Mouse (Mus musculus): ENCODE measurements around the gene Abhd4. TPM values are rescaled to one million over a fixed set of nuclear protein-coding genes. Genes with fewer than 3 reads are reported as not detected.
"Not testable (repeated sequence)": the region's sequence is repeated elsewhere in the genome, so short reads cannot be mapped to it uniquely, and the experiment has no call there.

Abhd4 gene
- polyA plus RNA-seq, 1 experiment from 2014 or later = 53.5 TPM

DNA sequence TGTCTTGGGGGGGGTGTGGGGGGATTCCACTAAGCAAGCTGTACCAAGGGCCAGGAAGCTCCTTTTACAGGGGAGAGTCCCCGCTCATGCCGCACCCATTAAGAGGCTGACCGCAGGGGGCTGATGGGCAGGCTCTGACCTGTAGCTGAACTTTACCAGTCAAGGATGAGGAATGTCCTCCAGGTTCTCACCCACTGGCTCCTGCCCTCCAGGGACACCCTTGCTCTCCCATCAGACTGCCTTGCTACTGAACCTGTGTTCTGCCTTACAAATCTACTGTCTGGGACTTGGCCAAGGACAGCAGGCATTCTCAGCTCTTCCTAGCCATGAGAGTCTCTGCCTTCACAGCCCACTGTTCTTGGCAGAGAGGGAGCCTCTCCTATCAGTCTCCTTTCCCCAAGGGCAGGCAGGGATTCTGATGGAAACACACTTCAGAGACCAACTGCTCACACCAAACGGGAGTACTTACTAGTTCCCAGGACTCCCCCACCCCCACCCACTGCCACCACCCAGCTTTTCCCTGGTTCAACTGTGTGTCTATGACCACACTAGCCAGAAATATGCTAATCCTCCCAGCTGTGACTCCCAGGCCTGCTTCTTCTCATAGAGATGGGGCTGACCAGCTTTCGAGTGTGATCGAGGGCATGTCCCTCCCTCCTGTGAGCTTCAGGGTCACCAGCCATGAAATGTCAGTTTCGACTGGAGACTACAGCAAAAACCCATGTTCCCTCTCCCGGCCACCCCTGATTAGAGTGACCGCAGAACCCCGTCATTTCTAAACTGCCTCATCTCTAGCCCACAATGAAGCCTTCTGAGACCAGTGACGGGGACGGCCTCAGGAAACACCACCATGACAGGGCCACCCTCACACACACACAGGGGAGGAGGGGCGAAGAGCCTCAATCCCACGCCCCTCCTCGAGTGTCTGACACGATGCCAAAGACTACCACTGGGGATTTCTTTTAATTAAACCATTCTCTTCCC, 29.2 kb upstream of the Abhd4 start:
- Histone ChIP-seq H3K9ac (ENCODE audit: low read length) (no peak overlapping the region), H3K9me3 (ENCODE audit: control insufficient read depth, low read length) (no peaks in the 10 kb centered on the region), H3K27me3 (ENCODE audit: control insufficient read depth, insufficient read depth, low read length) (no peaks in the 10 kb centered on the region), H3K4me3 (ENCODE audit: low read depth, low read length) (no peak overlapping the region), H3K36me3 (ENCODE audit: control insufficient read depth, insufficient read depth, low read length) (no peaks in the 10 kb centered on the region), H3K4me2 (ENCODE audit: low read depth, low read length, severe bottlenecking) (no peak overlapping the region), H3K4me1 (replicated peaks; ENCODE audit: control insufficient read depth, insufficient read depth, low read length) (peaks cover 7% of the 10 kb centered on the region), H3K27ac (ENCODE audit: low read depth, low read length) (no peak overlapping the region)
- no peak for ATAC-seq (replicated peaks; ENCODE audit: low FRiP score)
- DNase-seq (ENCODE audit: low spot score) = no peak
- WGBS = 58% methylated on average over 16 of the region's 16 CpGs

DNA sequence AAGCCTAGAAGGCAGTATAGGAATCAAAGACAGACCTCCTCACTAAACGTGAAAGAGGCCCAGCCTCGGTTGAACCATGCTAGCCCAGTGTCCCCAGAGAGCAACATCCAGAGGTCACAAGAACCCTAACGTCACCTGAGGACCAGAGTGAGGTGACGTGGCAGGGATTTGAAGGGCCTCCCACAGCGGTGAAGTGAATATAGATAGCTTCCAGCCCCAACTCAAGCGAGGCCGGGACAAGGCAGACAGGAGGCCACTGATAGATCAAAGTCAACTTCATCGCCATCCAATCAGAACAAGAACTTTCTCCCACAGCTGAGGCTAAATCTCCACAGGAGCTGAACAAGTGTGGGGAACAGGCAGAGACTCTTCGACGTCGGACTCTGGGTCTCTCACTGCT, 28.3 kb upstream of the Abhd4 start:
- Histone ChIP-seq H3K9me3 (ENCODE audit: control insufficient read depth, low read length) (no peaks in the 10 kb centered on the region), H3K4me3 (ENCODE audit: low read depth, low read length) (no peak overlapping the region), H3K4me2 (ENCODE audit: low read depth, low read length, severe bottlenecking) (no peak overlapping the region), H3K9ac (ENCODE audit: low read length) (no peak overlapping the region), H3K27me3 (ENCODE audit: control insufficient read depth, insufficient read depth, low read length) (no peaks in the 10 kb centered on the region), H3K36me3 (ENCODE audit: control insufficient read depth, insufficient read depth, low read length) (no peaks in the 10 kb centered on the region), H3K27ac (ENCODE audit: low read depth, low read length) (no peak overlapping the region), H3K4me1 (replicated peaks; ENCODE audit: control insufficient read depth, insufficient read depth, low read length) (peaks cover 7% of the 10 kb centered on the region)
- DNase-seq (ENCODE audit: low spot score) = no peak
- ATAC-seq (replicated peaks; ENCODE audit: low FRiP score) = no peak
- 88% methylated on average over 11 of the region's 11 CpGs for WGBS

DNA sequence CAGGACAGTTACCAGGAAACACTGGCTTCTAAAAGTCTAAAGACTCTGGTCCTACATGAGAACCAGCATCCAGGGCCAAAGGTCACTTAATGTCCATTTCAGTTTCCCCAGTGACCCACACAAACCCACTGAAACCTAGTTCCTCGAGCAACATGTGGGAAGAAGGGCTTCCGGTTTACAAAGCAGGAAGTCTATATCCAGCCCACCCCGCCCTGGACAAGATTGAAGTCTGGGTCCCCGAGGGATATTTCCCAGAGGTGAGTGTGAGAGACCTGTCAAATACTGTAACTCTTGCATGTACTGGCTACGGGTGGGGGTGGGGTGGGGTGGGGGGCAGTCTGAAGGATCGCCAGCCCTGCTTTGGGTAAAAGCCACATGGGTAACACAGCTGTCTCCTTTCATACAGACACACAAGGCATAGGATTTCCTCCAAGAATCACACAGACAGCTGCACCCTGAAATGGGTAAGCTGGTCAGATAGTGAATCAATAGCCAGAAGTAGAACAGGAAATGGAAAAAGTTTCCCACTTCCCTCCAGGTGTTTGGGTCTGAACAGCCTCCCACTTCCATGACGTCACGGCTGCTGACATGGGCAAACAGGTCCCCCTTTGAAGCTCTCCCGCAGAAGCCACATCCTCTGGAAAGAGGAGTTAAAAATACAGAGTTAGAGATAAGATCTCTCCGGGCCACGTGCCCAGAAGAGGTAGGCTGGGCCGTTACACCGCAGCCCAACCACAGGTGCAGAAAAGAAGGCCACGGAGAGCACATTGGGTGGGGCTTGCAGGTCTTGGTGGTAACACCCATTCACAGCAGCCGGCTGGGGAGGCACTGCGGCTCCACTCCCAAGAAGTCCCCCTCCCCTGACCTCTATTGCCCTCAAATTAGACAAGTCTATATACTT, 26.8 kb upstream of the Abhd4 start:
- H3K4me2 ChIP-seq (ENCODE audit: low read depth, low read length, severe bottlenecking) = no peak overlapping the region
- no peak overlapping the region for H3K27ac ChIP-seq (ENCODE audit: low read depth, low read length)

DNA sequence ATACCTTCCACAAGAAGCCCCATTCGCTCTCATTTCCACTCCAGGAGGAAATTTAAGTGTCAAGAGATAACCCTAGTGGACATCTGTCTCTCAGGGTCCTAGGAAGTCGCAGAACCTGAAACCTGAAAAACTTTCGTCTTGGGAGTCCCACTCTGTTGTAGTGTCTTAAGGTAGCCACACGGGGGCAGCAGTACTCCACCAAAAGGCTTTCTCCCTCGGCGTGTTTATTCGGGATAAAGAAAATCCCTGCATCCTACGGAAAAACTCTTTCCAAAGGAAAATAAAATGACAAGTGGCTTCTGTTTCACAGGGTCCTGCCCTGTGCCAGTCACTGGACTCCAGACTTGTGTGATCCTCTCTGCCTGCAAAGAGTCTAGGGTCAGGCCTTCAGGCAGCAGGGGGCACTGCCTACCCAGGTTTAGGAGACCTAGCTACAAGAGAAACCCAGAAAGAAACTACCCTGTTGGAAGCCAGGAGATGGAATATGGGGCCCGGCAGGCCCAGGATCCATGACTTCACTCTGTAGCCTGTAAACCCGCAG, 26.0 kb upstream of the Abhd4 start:
- peak overlapping the region; percentile 28 for H3K4me3 ChIP-seq (ENCODE audit: low read depth, low read length)
- ATAC-seq (replicated peaks; ENCODE audit: low FRiP score) (peak; percentile 69), DNase-seq (ENCODE audit: low spot score) (peak; percentile 83)
- peaks cover 7% of the 10 kb centered on the region for H3K4me1 ChIP-seq (replicated peaks; ENCODE audit: control insufficient read depth, insufficient read depth, low read length)
- peak overlapping the region; percentile 60 for H3K4me2 ChIP-seq (ENCODE audit: low read depth, low read length, severe bottlenecking)
- H3K27me3 ChIP-seq (ENCODE audit: control insufficient read depth, insufficient read depth, low read length) = no peaks in the 10 kb centered on the region
- peak overlapping the region; percentile 62; the same call in 1 of the 2 replicates for H3K27ac ChIP-seq (ENCODE audit: low read depth, low read length)
- no peaks in the 10 kb centered on the region for H3K36me3 ChIP-seq (ENCODE audit: control insufficient read depth, insufficient read depth, low read length)
- WGBS = 2% methylated on average over 10 of the region's 10 CpGs
- H3K9ac ChIP-seq (ENCODE audit: low read length) = peak overlapping the region; percentile 61
- H3K9me3 ChIP-seq (ENCODE audit: control insufficient read depth, low read length) = no peaks in the 10 kb centered on the region

More for the DNA sequence above, 26.8 kb upstream of the Abhd4 start:
- no peak for ATAC-seq (replicated peaks; ENCODE audit: low FRiP score)
- Histone ChIP-seq H3K36me3 (ENCODE audit: control insufficient read depth, insufficient read depth, low read length) (no peaks in the 10 kb centered on the region), H3K4me3 (ENCODE audit: low read depth, low read length) (no peak overlapping the region), H3K9me3 (ENCODE audit: control insufficient read depth, low read length) (no peaks in the 10 kb centered on the region), H3K4me1 (replicated peaks; ENCODE audit: control insufficient read depth, insufficient read depth, low read length) (peaks cover 7% of the 10 kb centered on the region), H3K9ac (ENCODE audit: low read length) (no peak overlapping the region), H3K27me3 (ENCODE audit: control insufficient read depth, insufficient read depth, low read length) (no peaks in the 10 kb centered on the region)
- WGBS = 59% methylated on average over 16 of the region's 16 CpGs
- DNase-seq (ENCODE audit: low spot score) = no peak

DNA sequence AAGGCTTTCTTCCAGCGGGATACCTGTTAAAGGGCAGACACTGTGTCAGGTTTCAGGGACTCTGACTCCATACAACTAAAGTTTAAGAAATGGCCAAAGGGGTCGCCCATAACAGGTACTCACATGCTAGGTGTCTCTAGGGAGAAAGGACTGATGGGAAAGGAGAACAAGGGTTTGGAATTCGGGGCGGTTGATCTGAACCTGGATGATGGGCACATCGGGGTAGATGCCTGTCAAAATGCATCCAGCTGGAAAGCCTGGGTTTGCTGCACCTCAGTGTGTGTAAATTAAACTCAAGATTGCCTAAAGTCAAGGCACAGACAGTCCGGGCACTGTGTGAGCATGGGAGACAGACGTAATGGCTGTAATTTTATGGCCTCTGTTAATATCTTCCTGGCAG, 25.5 kb upstream of the Abhd4 start:
- H3K9me3 ChIP-seq (ENCODE audit: control insufficient read depth, low read length) = no peaks in the 10 kb centered on the region
- 8% methylated on average over 7 of the region's 7 CpGs for WGBS
- no peaks in the 10 kb centered on the region for H3K27me3 ChIP-seq (ENCODE audit: control insufficient read depth, insufficient read depth, low read length)
- DNase-seq (ENCODE audit: low spot score) = no peak
- peak overlapping the region; percentile 28 for H3K4me3 ChIP-seq (ENCODE audit: low read depth, low read length)
- H3K27ac ChIP-seq (ENCODE audit: low read depth, low read length) = peak overlapping the region; percentile 62
- ATAC-seq (replicated peaks; ENCODE audit: low FRiP score) = peak; percentile 25
- peak overlapping the region; percentile 60 for H3K4me2 ChIP-seq (ENCODE audit: low read depth, low read length, severe bottlenecking)
- no peaks in the 10 kb centered on the region for H3K36me3 ChIP-seq (ENCODE audit: control insufficient read depth, insufficient read depth, low read length)
- peak overlapping the region; percentile 61 for H3K9ac ChIP-seq (ENCODE audit: low read length)
- H3K4me1 ChIP-seq (replicated peaks; ENCODE audit: control insufficient read depth, insufficient read depth, low read length) = peaks cover 7% of the 10 kb centered on the region

DNA sequence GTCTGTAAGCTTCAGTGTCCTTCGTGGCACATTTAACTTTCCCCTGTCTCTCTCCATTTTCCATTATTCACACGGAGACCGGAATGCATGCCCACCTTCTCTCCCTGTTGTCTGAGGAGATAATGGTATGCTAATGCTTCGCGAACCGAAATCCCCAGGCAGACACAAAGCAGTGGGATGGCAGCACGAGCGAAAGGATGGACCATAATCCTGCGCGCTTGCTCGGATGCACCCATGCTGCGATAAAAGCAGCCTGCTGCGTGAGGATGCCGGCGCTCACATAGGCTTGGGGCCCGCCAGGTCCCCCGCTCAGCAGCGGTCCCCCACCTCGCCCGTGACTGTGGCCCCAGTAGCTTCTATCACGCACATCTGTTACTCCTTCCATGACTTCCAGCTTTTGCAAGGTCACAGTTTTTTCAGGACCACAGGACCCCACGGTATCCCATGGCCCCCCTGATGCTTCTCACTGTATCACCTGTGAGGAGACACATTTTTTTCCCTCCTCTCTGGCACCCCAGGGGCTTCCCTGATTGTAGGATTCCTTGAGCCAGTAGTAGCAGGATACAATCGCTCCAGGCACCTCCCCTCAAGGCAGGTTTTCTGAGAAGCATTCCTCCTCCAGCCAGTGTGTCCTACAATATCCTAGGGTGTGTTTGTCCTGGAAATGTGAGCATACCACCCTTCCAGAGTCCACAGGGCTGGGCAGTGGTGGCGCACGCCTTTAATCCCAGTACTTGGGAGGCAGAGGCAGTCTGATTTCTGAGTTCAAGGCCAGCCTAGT, 24.9 kb upstream of the Abhd4 start:
- H3K9me3 ChIP-seq (ENCODE audit: control insufficient read depth, low read length) = no peaks in the 10 kb centered on the region
- peak; percentile 59 for ATAC-seq (replicated peaks; ENCODE audit: low FRiP score)
- peak overlapping the region; percentile 61 for H3K9ac ChIP-seq (ENCODE audit: low read length)
- no peaks in the 10 kb centered on the region for H3K36me3 ChIP-seq (ENCODE audit: control insufficient read depth, insufficient read depth, low read length)
- peaks cover 7% of the 10 kb centered on the region for H3K4me1 ChIP-seq (replicated peaks; ENCODE audit: control insufficient read depth, insufficient read depth, low read length)
- WGBS = 5% methylated on average over 25 of the region's 25 CpGs
- H3K4me2 ChIP-seq (ENCODE audit: low read depth, low read length, severe bottlenecking) = peak overlapping the region; percentile 60
- H3K27me3 ChIP-seq (ENCODE audit: control insufficient read depth, insufficient read depth, low read length) = no peaks in the 10 kb centered on the region
- H3K4me3 ChIP-seq (ENCODE audit: low read depth, low read length) = peak overlapping the region; percentile 19
- H3K27ac ChIP-seq (ENCODE audit: low read depth, low read length) = peak overlapping the region; percentile 62
- no peak for DNase-seq (ENCODE audit: low spot score)

DNA sequence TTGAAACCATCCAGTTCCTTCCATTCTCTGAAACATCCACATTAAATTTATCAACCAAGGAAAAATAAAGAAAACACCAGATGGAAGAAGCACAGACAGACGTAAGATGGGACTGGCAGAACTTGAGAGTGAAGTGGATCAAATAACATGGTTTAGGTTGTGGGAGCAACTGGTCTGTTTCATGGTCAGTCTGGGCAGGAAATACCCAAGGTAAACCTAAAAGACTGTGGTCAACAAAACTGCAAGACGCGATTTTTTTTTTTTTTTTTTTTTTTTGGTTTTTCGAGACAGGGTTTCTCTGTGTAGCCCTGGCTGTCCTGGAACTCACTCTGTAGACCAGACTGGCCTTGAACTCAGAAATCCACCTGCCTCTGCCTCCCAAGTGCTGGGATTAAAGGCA, 24.1 kb upstream of the Abhd4 start:
- not testable (repeated sequence) for H3K4me3 ChIP-seq (ENCODE audit: low read depth, low read length); H3K4me1 ChIP-seq (replicated peaks; ENCODE audit: control insufficient read depth, insufficient read depth, low read length); ATAC-seq (replicated peaks; ENCODE audit: low FRiP score); H3K27ac ChIP-seq (ENCODE audit: low read depth, low read length); H3K36me3 ChIP-seq (ENCODE audit: control insufficient read depth, insufficient read depth, low read length); H3K9me3 ChIP-seq (ENCODE audit: control insufficient read depth, low read length); DNase-seq (ENCODE audit: low spot score); H3K9ac ChIP-seq (ENCODE audit: low read length); H3K27me3 ChIP-seq (ENCODE audit: control insufficient read depth, insufficient read depth, low read length); H3K4me2 ChIP-seq (ENCODE audit: low read depth, low read length, severe bottlenecking)
- WGBS = 73% methylated on average over 3 of the region's 4 CpGs

Measured in forebrain, embryonic 11.5 days (tissue).